Mouse (Mus musculus) lung, embryonic 14.5 days (tissue): Measurements from ENCODE around the gene Bco2. TPM values are rescaled to one million over a fixed set of nuclear protein-coding genes. Genes with fewer than 3 reads are reported as not detected.
A peak's percentile ranks its signal among the peaks of the same experiment; 100 is the strongest.

Source experiments
- ATAC-seq: fragments of 200-750 bp; cut with Nextera tagmentation; 2 replicates; pipeline ENCODE4 v1.8.0; 2017; ENCODE audit warnings: mild to moderate bottlenecking, moderate TSS enrichment, moderate library complexity; ENCODE audit not compliant: insufficient read depth
- DNase-seq: peaks from one replicate; pipeline ENCODE4 v3.0.0-alpha.2; 2015
- H3K27ac ChIP-seq: fragments of 300-500 bp; sonication (generic); 2 replicates; pipeline ENCODE4 v1.5.1; 2014; ENCODE audit warnings: low read depth, mild to moderate bottlenecking, moderate library complexity
- H3K27me3 ChIP-seq: fragments of 300-500 bp; sonication (generic); 2 replicates; pipeline ENCODE4 v1.6.1; 2014; ENCODE audit warnings: low read length, control low read depth; ENCODE audit not compliant: insufficient read depth
- H3K36me3 ChIP-seq: fragments of 300-500 bp; sonication (generic); 2 replicates; pipeline ENCODE4 v1.6.1; 2014; ENCODE audit warnings: control low read depth; ENCODE audit not compliant: insufficient read depth
- H3K4me1 ChIP-seq: fragments of 300-500 bp; sonication (generic); 2 replicates; pipeline ENCODE4 v1.6.1; 2014; ENCODE audit warnings: antibody characterized with exemption, control low read depth; ENCODE audit not compliant: insufficient read depth
- H3K4me2 ChIP-seq: fragments of 300-500 bp; sonication (generic); 2 replicates; pipeline ENCODE4 v1.6.1; 2014; ENCODE audit warnings: mild to moderate bottlenecking
- H3K4me3 ChIP-seq: fragments of 300-500 bp; sonication (generic); 2 replicates; pipeline ENCODE4 v1.5.1; 2014; ENCODE audit warnings: low read depth, low read length
- H3K9ac ChIP-seq: fragments of 300-500 bp; sonication (generic); 2 replicates; pipeline ENCODE4 v1.6.1; 2014
- H3K9me3 ChIP-seq: fragments of 300-500 bp; sonication (generic); 2 replicates; pipeline ENCODE4 v1.6.1; 2016; ENCODE audit warnings: low read depth, low read length, control low read depth
- CTCF ChIP-seq: IDR thresholded peaks from 2 replicates; pipeline ENCODE4 v1.5.1; 2016; ENCODE audit warnings: antibody characterized with exemption, low read depth
- WGBS: fragments of 180-500 bp; shearing (Covaris S2); extraction: QIAGEN DNeasy Blood & Tissue Kit; methylation state at CpG from one replicate; pipeline ENCODE4 v1.1.7; 2014; 5-methylcytosine and 5-hydroxymethylcytosine counted together
- polyA plus RNA-seq: library from polyadenylated mRNA; unstranded; fragments of >200 nt; fragmentation: Nextera tagmentation; extraction: Ambion mirVana; gene quantifications from 2 replicates; pipeline ENCODE4 v1.2.1, GENCODE M21; 2014

Bco2 gene
- polyA plus RNA-seq, 1 experiment from 2014 or later = 0.17 TPM

DNA sequence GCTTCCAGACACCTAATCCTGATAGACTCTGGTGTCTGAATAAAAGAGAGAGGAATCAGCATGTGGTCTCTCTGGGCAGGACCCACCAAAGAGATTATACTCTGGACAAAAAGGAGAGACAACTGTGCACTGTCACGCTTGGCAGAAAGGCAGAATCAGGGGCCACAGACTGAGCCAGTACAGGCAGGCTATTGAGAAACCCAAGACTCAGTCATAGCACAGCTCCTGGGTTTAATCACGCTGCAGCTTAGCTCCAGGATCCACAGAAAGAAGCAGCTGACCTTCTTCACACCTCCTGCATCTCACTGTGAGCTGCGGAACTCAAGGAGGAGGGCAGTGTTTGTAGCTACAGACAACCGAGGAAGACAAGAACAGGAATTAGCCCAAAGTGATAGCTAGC is 25.4 kb upstream of the Bco2 start:
- TF ChIP-seq CTCF = no peak
- H3K27me3 ChIP-seq = no peaks in the 10 kb centered on the region
- H3K27ac ChIP-seq = no peak overlapping the region
- H3K4me3 ChIP-seq = no peak overlapping the region
- no peaks in the 10 kb centered on the region for H3K36me3 ChIP-seq
- no peak for ATAC-seq
- 37% methylated on average over 4 of the region's 4 CpGs for WGBS
- no peaks in the 10 kb centered on the region for H3K9me3 ChIP-seq
- no peak for DNase-seq
- H3K4me2 ChIP-seq = no peak overlapping the region
- no peak overlapping the region for H3K9ac ChIP-seq
- no peaks in the 10 kb centered on the region for H3K4me1 ChIP-seq

DNA sequence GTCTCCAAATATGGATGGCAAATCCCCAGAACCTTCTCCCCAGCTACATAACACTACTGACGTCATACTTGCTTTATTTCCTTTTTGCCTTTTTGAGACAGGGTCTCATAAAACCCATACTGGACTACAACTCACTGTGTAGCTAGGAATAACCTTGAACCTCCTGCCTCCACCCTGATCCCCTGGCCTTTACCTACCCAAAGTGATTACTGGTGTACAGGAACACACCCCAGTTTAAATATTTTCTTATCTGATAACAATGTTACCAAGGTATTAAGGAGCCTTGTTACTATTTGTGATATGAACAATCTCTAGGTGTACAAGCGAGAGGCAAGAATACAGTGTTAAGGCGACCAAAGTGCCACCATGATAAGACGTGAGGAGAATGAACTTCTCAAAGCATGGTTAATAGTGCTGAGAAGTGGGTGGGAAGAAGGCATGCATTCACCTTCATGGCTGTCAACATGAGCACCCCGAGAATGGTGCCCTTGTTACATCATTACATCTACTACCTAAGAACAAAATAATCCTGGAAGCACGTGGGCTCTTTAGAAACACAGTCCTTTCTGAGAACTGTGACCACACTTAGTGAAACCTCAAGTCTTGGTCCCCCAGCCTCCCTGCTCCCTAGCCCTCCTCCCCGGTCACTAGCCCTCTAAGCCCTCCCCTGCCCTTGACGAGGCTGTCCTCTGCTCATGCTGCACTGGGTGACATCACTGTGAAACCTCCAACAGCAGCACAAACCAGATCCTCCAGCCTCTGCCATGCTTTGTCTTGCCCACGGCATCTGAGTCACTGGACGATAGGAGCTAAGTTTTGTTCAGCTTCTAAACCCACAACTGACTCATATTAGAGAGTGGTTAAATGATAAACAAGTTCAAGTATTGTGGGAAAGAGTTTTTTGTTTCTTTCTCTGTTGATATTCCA is 14.9 kb upstream of the Bco2 start:
- peaks cover 3% of the 10 kb centered on the region; the same call in 1 of the 2 replicates for H3K4me1 ChIP-seq
- no peaks in the 10 kb centered on the region for H3K9me3 ChIP-seq
- no peak overlapping the region for H3K4me2 ChIP-seq
- no peak overlapping the region for H3K9ac ChIP-seq
- WGBS = 62% methylated on average over 10 of the region's 10 CpGs
- no peaks in the 10 kb centered on the region for H3K27me3 ChIP-seq
- TF ChIP-seq CTCF = no peak
- no peak for ATAC-seq
- no peaks in the 10 kb centered on the region for H3K36me3 ChIP-seq
- no peak overlapping the region for H3K27ac ChIP-seq
- no peak overlapping the region for H3K4me3 ChIP-seq
- DNase-seq = no peak

DNA sequence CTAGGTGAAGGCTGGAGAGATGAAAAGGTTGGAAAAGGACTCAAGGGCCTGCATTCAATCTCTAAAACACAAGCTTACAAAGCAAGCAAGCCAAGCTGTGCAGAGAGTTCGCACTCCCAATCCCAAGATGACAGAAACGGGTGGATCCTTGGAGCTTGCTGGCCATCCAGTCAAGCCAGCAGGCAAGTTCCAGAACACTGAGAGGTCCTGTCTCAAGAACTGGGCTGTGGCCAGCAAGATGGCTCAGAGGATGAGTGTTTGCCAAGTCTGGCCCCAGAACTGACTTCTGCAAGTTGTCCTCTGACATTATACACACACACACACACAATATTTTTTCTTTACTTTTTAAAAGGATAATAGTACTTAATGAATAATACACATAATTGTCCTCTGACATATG is 12.9 kb upstream of the Bco2 start:
- H3K27ac ChIP-seq = no peak overlapping the region
- H3K4me1 ChIP-seq = peaks cover 3% of the 10 kb centered on the region; the same call in 1 of the 2 replicates
- ATAC-seq (no peak), DNase-seq (no peak)
- no peak for TF ChIP-seq CTCF
- no peak overlapping the region for H3K9ac ChIP-seq
- H3K4me3 ChIP-seq = no peak overlapping the region
- no peaks in the 10 kb centered on the region for H3K27me3 ChIP-seq
- H3K36me3 ChIP-seq = no peaks in the 10 kb centered on the region
- no peak overlapping the region for H3K4me2 ChIP-seq
- H3K9me3 ChIP-seq = no peaks in the 10 kb centered on the region
- WGBS = 89% methylated on average over 2 of the region's 2 CpGs

DNA sequence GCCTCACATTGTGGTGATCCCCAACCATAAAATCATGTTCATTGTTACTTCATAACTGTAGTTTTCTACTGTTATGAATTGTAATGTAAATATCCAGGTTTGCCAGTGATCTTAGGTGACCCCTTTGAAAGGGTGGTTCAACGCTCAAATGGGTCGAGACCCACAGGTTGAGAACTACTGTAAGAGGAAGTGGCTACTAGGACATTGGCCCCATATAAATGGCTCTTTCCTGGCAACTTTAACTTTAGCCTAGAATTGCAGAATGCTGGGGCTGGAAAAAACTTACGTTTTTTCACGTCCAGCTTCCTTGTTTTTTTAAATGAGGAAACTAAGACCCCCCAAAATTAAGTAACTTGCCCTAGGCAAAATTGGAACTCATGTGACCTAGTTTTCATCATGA is 12.4 kb upstream of the Bco2 start:
- Histone ChIP-seq H3K27me3 (no peaks in the 10 kb centered on the region), H3K27ac (no peak overlapping the region), H3K4me1 (peaks cover 3% of the 10 kb centered on the region; the same call in 1 of the 2 replicates), H3K9me3 (no peaks in the 10 kb centered on the region), H3K4me2 (no peak overlapping the region), H3K4me3 (no peak overlapping the region), H3K36me3 (no peaks in the 10 kb centered on the region), H3K9ac (no peak overlapping the region)
- no peak for DNase-seq
- no peak for ATAC-seq
- no peak for TF ChIP-seq CTCF
- WGBS = 83% methylated on average over 4 of the region's 4 CpGs

DNA sequence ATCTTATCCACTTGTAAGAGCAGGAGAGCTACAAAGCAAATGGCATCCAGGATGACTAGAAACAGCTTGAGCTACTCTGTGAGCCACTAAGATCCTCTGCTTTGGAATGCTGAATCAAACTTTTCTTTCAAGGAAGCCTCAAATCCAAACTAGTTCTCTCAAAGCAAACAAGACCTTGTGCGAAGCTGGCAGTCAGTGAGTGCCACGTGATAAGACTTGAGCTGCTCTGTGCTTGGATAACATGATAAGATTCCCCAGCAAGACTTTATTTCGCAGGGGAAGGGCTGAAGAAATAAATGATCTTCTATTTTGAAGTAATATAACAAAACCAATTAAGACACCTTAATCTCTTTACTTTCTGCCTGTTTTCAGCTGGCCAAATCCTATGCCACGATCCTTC is 11.0 kb upstream of the Bco2 start:
- Histone ChIP-seq H3K36me3 (no peaks in the 10 kb centered on the region), H3K27ac (no peak overlapping the region), H3K4me1 (peaks cover 3% of the 10 kb centered on the region; the same call in 1 of the 2 replicates), H3K27me3 (no peaks in the 10 kb centered on the region), H3K4me3 (no peak overlapping the region), H3K4me2 (no peak overlapping the region), H3K9ac (no peak overlapping the region), H3K9me3 (no peaks in the 10 kb centered on the region)
- ATAC-seq (no peak), DNase-seq (peak; percentile 13)
- 20% methylated on average over 4 of the region's 4 CpGs for WGBS
- no peak for TF ChIP-seq CTCF

DNA sequence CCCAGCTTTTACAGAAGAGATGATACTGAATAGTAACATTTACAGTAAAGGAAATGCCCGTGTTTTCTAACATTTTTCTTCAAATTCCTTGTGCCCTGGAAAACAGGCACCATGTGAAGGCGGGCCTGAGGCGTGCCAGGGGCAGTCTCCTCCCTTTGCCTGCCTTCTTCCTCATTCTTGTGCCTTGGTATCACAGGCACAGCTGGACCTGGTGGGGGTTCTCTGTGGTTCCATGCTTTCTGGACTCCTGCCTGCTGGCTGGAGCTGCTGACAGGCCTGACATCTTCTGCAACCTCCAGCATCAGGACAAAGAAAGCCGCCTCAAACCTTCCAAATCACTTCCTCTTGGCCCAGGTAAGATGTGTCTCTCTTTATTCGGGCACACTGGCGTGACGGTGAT is 10.2 kb upstream of the Bco2 start:
- Histone ChIP-seq H3K9ac (no peak overlapping the region), H3K27ac (no peak overlapping the region), H3K36me3 (no peaks in the 10 kb centered on the region), H3K27me3 (no peaks in the 10 kb centered on the region), H3K4me3 (no peak overlapping the region), H3K9me3 (no peaks in the 10 kb centered on the region), H3K4me2 (no peak overlapping the region), H3K4me1 (peaks cover 3% of the 10 kb centered on the region; the same call in 1 of the 2 replicates)
- 66% methylated on average over 7 of the region's 7 CpGs for WGBS
- DNase-seq = no peak
- no peak for TF ChIP-seq CTCF
- no peak for ATAC-seq

DNA sequence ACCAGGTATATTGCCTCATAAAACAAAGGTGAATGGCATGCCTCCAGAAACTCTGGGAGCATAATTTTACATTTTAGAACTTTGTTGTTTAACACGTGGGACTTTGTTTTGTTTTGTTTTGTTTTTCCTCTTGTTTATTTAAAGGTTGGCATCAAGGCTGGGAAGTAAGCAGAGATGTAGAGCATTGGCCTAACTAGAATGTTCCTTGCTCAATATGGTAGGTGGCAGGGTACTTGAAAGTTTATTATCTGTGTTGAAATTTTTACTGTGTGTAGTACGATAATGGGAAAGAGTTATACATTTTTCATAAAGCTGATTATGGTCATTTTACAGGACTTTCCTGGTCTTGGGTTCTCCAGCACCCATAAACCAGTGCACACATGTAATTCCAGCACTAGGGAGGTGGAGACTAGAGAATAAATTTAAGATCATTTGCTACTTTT is 7.0 kb upstream of the Bco2 start:
- H3K4me2 ChIP-seq = no peak overlapping the region
- H3K27me3 ChIP-seq = no peaks in the 10 kb centered on the region
- no peak overlapping the region for H3K4me3 ChIP-seq
- peaks cover 3% of the 10 kb centered on the region; the same call in 1 of the 2 replicates for H3K4me1 ChIP-seq
- WGBS = 78% methylated on average over 2 of the region's 2 CpGs
- H3K27ac ChIP-seq = no peak overlapping the region
- no peak overlapping the region for H3K9ac ChIP-seq
- H3K9me3 ChIP-seq = no peaks in the 10 kb centered on the region
- DNase-seq (no peak), ATAC-seq (no peak)
- no peak for TF ChIP-seq CTCF
- no peaks in the 10 kb centered on the region for H3K36me3 ChIP-seq
